Mouse (Mus musculus) heart, adult 2 months (tissue): ENCODE data around the gene Mak.

ENCODE experiments used
- CTCF ChIP-seq: fragments of 200-600 bp; IDR thresholded peaks from 2 replicates; pipeline ENCODE4 v1.8.1; 2022; ENCODE audit warnings: antibody characterized with exemption, mild to moderate bottlenecking, moderate library complexity
- POLR2A ChIP-seq: fragments of 200-500 bp; IDR thresholded peaks from 2 replicates; pipeline ENCODE4 v1.6.1; 2011; ENCODE audit warnings: mild to moderate bottlenecking, low read depth, low read length, control low read depth; ENCODE audit not compliant: insufficient read depth

GRCm38 (mm10) chr13:41097324-41098058 lies 18.0 kb upstream of the Mak start:
- no peak for TF ChIP-seq CTCF
- no peak for TF ChIP-seq POLR2A
